Mouse (Mus musculus) adrenal gland, adult 8-10 months (tissue): ENCODE measurements around the gene Nradd. TPM values are rescaled to one million over a fixed set of nuclear protein-coding genes. Genes with fewer than 3 reads are reported as not detected.

ENCODE experiments used
- DNase-seq: peaks from one replicate; pipeline ENCODE4 v3.0.0; 2022
- microRNA-seq, 2 experiments: library from miRNA; unstranded; fragments of <30 nt; microRNA quantifications; one replicate each; pipeline ENCODE4 v1.2.0; 2022
- total RNA-seq, 4 experiments: library from RNA; stranded (reverse); gene quantifications; 2 replicates each; pipeline ENCODE4 v1.2.4; 2022

Nradd gene
- total RNA-seq, 4 experiments from 2014 or later: 15.5 to 19.1 (median 16.3) TPM

GRCm38 (mm10) chr9:110583521-110583920 is 40.7 kb downstream of the Nradd start:
- DNase-seq: no peak

GRCm38 (mm10) chr9:110582161-110582560 is 42.1 kb downstream of the Nradd start:
- no peak for DNase-seq

Small RNA genes within 50 kb of the gene (microRNA-seq; reads per million reads assigned to microRNA genes)
- gene Mir8107: 0.17 to 0.18 reads per million in 2 experiments

Other genes with a start within 250 kb of the Nradd start
- 10 to 100 TPM; 64.0 to 83.9 (median 70.9) TPM for gene Ptpn23, start 216.2 kb downstream of the Nradd start, total RNA-seq
- not detected for gene Ngp, start 204.7 kb downstream of the Nradd start, total RNA-seq
- 10 to 100 TPM; 10.8 to 15.1 (median 12.6) TPM for gene Klhl18, start 147.8 kb downstream of the Nradd start, total RNA-seq
- gene Kif9, start 147.5 kb downstream of the Nradd start, total RNA-seq: 1 to 10 TPM; 1.4 to 3.6 (median 1.7) TPM
- 10 to 100 TPM; 62.3 to 89.1 (median 69.2) TPM for gene Setd2, start 91.9 kb downstream of the Nradd start, total RNA-seq
- 10 to 100 TPM in 2 of 4 experiments, 1 to 10 TPM in 2; 7.7 to 18.1 (median 13.1) TPM for gene Nbeal2, start 29.7 kb upstream of the Nradd start, total RNA-seq
- 10 to 100 TPM; 62.7 to 77.9 (median 68.5) TPM for gene Ccdc12, start 32.1 kb upstream of the Nradd start, total RNA-seq
- under 1 TPM in 2 of 4 experiments, not detected in 2; 0.26 to 0.40 TPM for gene Myl3, start 117.4 kb upstream of the Nradd start, total RNA-seq
- gene Pth1r, start 122.7 kb upstream of the Nradd start, total RNA-seq: 10 to 100 TPM in 1 of 4 experiments, 1 to 10 TPM in 3; 7.2 to 12.3 (median 9.3) TPM
- not detected for gene Prss42, start 173.7 kb upstream of the Nradd start, total RNA-seq
- gene Prss44, start 189.5 kb upstream of the Nradd start, total RNA-seq: not detected
- gene Prss43, start 202.2 kb upstream of the Nradd start, total RNA-seq: not detected
- gene Prss45, start 210.1 kb upstream of the Nradd start, total RNA-seq: under 1 TPM in 1 of 4 experiments, not detected in 3; 0.24 TPM
- gene Prss46, start 220.1 kb upstream of the Nradd start, total RNA-seq: not detected
- gene Prss50, start 233.5 kb upstream of the Nradd start, total RNA-seq: not detected